Mouse (Mus musculus) small intestine, adult 2 months (tissue): ENCODE results near the gene 2510009E07Rik.

Experiments used
- CTCF ChIP-seq: fragments of 200-500 bp; IDR thresholded peaks from 2 replicates; pipeline ENCODE4 v1.5.1; 2012; ENCODE audit warnings: low read depth, mild to moderate bottlenecking, control low read depth, inconsistent platforms, low read length, moderate library complexity, mixed read lengths; ENCODE audit not compliant: insufficient replicate concordance, insufficient read length; ENCODE audit errors: extremely low read depth
- POLR2A ChIP-seq: fragments of 200-500 bp; IDR thresholded peaks from 2 replicates; pipeline ENCODE4 v1.6.1; 2012; ENCODE audit warnings: low read depth, mild to moderate bottlenecking, control low read depth, inconsistent platforms, low read length, moderate library complexity

DNA sequence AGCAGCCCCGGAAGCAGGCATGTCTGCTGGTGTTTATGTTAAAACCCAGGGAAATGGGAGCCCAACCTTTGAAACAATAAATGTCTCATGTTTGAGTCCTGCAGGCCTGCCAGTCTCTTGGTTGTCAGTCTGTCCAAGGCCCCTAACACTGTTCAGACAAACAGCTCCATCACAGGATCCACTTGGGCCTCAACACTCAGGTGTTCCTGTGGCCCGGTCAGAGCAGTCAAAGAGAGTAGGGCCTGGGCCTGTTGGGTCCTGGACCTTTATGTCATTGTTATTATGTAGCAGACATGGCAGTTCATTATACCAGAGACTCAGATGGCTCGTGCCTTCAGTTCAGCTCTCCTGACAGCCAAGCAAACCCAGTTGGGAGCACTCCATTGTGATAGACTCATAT is 49.9 kb downstream of the 2510009E07Rik start:
- TF ChIP-seq CTCF (no peak), POLR2A (no peak)
